Mouse (Mus musculus) layer of hippocampus, adult 18-20 months (tissue): ENCODE data around the gene Tssk6. TPM values are rescaled to one million over a fixed set of nuclear protein-coding genes. Genes with fewer than 3 reads are reported as not detected.

Source experiments
- total RNA-seq, 2 experiments: library from RNA; stranded (reverse); gene quantifications; 2 replicates each; pipeline ENCODE4 v1.2.3; 2021

The Tssk6 gene
- total RNA-seq, 2 experiments from 2014 or later: 0.25 to 0.33 TPM

Other genes starting within 250 kb of the Tssk6 start
- gene Zfp964, start 247.7 kb upstream of the Tssk6 start, total RNA-seq: 1 to 10 TPM; 5.5 TPM
- gene Zfp869, start 191.5 kb upstream of the Tssk6 start, total RNA-seq: 10 to 100 TPM; 19.5 to 21.2 TPM
- 1 to 10 TPM; 4.6 to 5.0 TPM for gene Zfp963, start 152.2 kb upstream of the Tssk6 start, total RNA-seq
- gene Gm20422, start 127.3 kb upstream of the Tssk6 start, total RNA-seq: 1 to 10 TPM in 1 of 2 experiments, under 1 TPM in 1; 0.91 to 3.0 TPM
- 10 to 100 TPM; 36.0 to 37.2 TPM for gene Atp13a1, start 111.0 kb upstream of the Tssk6 start, total RNA-seq
- 10 to 100 TPM; 25.6 to 27.0 TPM for gene Zfp866, start 111.0 kb upstream of the Tssk6 start, total RNA-seq
- gene Gmip, start 93.5 kb upstream of the Tssk6 start, total RNA-seq: 10 to 100 TPM; 12.1 to 13.3 TPM
- gene Lpar2, start 79.8 kb upstream of the Tssk6 start, total RNA-seq: under 1 TPM; 0.43 to 0.50 TPM
- gene Pbx4, start 69.7 kb upstream of the Tssk6 start, total RNA-seq: 10 to 100 TPM; 12.4 to 14.0 TPM
- under 1 TPM; 0.48 to 0.59 TPM for gene Cilp2, start 14.5 kb upstream of the Tssk6 start, total RNA-seq
- gene Ndufa13, start 374 bp downstream of the Tssk6 start, total RNA-seq: 100 to 1,000 TPM; 154 to 158 TPM
- 10 to 100 TPM; 37.5 to 39.6 TPM for gene Yjefn3, start 528 bp downstream of the Tssk6 start, total RNA-seq
- 10 to 100 TPM; 32.5 to 37.3 TPM for gene Gatad2a, start 94.2 kb downstream of the Tssk6 start, total RNA-seq
- 10 to 100 TPM; 70.4 to 72.5 TPM for gene Mau2, start 140.6 kb downstream of the Tssk6 start, total RNA-seq
- 10 to 100 TPM; 48.3 to 51.7 TPM for gene Sugp1, start 140.6 kb downstream of the Tssk6 start, total RNA-seq
- 1 to 10 TPM; 5.3 to 7.5 TPM for gene Tm6sf2, start 170.7 kb downstream of the Tssk6 start, total RNA-seq
- gene Hapln4, start 181.3 kb downstream of the Tssk6 start, total RNA-seq: 100 to 1,000 TPM in 1 of 2 experiments, 10 to 100 TPM in 1; 89.6 to 104 TPM
- 100 to 1,000 TPM; 122 to 124 TPM for gene Ncan, start 218.7 kb downstream of the Tssk6 start, total RNA-seq
- gene Nr2c2ap, start 229.1 kb downstream of the Tssk6 start, total RNA-seq: 10 to 100 TPM; 28.1 to 30.1 TPM
- 10 to 100 TPM; 16.0 to 16.4 TPM for gene Rfxank, start 237.0 kb downstream of the Tssk6 start, total RNA-seq
- 10 to 100 TPM; 45.3 to 47.7 TPM for gene Borcs8, start 237.3 kb downstream of the Tssk6 start, total RNA-seq
- gene Mef2b, start 237.5 kb downstream of the Tssk6 start, total RNA-seq: under 1 TPM; 0.28 to 0.57 TPM